Mouse (Mus musculus): ENCODE results near the gene Mthfd1. TPM values are rescaled to one million over a fixed set of nuclear protein-coding genes. Genes with fewer than 3 reads are reported as not detected.

Mthfd1 gene
- total RNA-seq, 2 experiments from 2014 or later: 35.8 to 36.6 TPM

Other genes with a start within 250 kb of the Mthfd1 start
- under 1 TPM; 0.18 to 0.21 TPM for gene Esr2, start 78.0 kb upstream of the Mthfd1 start, total RNA-seq (2021)
- not detected for gene Tex21, start 8.6 kb upstream of the Mthfd1 start, total RNA-seq (2021)
- 100 to 1,000 TPM; 109 to 111 TPM for gene Akap5, start 69.6 kb downstream of the Mthfd1 start, total RNA-seq (2021)
- gene Zbtb25, start 114.3 kb downstream of the Mthfd1 start, total RNA-seq (2021): 10 to 100 TPM; 17.0 to 18.0 TPM
- 1 to 10 TPM; 4.7 to 4.9 TPM for gene Zbtb1, start 115.0 kb downstream of the Mthfd1 start, total RNA-seq (2021)
- gene Hspa2, start 148.9 kb downstream of the Mthfd1 start, total RNA-seq (2021): 10 to 100 TPM; 62.1 to 68.6 TPM
- 1 to 10 TPM in 1 of 2 experiments, under 1 TPM in 1; 0.79 to 1.1 TPM for gene Ppp1r36, start 162.2 kb downstream of the Mthfd1 start, total RNA-seq (2021)

All from left cerebral cortex, postnatal 14 days (tissue).